Mouse (Mus musculus) left cerebral cortex, adult 11 months (tissue): ENCODE results near the gene Ckb.

Experiments
- DNase-seq: peaks from one replicate; pipeline ENCODE4 v3.0.0; 2022; ENCODE audit warnings: low spot score

Ckb gene

DNA sequence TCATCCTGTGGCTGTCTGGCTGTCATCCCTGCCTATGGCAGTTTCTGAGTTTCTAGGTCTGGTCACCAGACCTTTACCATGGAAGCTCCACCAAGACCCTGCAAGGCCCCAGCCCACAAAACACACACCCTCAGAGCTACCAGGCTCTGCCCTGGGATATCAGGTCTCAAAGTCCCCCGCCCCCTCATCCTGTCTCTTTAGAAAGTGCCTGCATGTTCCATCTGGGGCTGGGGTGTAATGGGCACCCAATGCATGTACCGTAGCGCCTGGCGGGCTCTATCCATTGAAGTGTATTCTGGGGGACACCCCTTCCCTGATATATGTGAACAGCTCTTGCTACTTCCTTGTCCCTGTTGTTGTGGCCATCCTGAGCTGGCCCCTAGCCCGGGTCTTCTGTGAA is 20.8 kb upstream of the Ckb start:
- no peak for DNase-seq

DNA sequence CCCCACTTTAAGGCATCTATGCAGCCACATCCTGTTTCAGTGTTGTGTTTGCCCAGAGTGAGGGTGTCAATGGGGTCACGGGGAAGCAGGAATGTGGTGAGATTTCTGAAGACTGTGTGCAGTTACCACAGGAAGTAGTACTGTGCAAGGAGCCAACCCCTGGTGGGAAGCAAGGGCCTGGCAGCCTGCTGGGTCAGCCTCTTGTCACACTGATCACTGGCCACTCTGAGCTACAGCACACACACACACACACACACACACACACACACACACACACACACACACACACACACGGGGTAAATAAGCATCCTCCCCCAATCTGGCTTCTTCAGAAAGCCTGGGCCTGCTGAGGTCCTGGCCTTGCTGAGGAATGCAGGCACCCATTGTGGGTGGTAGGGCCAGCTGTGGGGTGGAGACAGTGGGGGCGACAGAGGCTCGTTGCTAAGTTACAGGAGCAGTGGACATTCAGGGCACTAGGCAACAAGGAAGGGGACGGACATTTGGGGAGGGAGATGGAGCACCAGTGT is 19.3 kb upstream of the Ckb start:
- DNase-seq, result no peak

DNA sequence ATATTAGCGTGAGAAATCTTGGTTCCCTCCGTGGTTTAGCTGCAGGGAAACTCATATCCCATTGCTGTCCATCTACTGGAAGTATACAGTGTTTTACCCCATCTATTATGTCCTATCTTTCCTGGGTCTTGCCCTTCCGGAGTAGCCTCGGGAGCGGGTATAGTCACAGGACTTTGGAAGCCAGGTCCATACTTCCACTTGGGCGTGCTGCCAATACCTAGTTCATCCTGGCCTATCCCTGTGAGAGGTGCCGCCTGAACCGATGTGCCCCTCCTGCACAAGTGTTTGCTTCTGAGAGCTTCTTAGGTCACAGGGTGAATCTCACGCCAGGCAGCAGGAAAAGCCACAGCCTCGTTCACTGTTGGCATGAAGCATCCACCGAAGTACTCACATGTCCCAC is 17.3 kb upstream of the Ckb start:
- DNase-seq, result no peak

DNA sequence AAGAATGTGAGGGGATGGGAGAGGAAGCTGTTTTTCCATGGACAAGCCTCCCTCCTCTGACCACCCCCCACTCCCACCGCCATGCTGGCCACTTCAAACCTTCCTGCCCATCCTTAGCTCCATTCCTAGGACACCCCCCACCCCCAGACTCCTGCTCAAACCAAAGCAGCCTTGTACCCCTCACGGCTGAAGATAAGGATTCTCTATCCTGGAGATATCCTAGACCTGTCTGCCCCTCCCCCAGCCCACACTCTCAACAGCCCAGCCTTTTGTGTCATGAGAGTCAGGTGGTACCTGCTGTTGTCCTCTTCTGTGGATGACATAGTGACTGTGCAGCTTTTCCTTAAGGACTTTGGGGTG is 15.9 kb upstream of the Ckb start:
- DNase-seq, result no peak

DNA sequence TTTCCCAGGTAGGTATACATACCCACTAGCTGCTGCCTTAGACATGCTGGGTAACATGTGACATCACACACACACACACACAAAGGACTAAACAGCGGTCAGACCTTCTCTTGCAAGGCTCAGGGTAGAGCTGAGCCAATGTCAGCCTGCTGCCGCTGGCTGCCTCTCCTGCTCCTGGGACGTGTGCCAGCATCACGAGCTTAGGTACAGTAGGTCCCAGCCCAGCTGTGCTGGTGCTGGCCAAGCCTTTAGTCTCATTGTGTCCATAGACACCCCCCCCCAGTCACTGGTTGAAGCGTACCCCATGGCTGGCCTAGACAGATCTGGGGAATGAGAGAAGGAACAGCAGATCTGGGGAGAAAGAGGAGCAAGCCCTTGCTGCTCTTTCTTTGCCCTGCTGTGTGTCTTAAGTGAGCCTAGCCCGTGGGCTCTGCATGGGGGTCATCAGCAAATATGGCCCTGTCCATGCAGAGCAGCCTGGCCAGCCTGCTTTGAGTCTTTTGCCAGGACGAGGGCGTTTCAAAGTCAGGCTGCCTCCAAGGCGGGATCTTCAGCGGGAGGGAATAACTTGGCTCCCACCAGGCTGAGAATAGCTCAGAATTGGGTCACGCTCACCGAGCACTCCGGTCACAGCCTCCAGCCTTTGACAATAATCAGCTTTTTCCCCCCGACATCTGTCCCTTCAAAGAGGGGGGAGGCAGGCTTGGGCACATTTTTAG is 15.4 kb upstream of the Ckb start:
- no peak for DNase-seq

DNA sequence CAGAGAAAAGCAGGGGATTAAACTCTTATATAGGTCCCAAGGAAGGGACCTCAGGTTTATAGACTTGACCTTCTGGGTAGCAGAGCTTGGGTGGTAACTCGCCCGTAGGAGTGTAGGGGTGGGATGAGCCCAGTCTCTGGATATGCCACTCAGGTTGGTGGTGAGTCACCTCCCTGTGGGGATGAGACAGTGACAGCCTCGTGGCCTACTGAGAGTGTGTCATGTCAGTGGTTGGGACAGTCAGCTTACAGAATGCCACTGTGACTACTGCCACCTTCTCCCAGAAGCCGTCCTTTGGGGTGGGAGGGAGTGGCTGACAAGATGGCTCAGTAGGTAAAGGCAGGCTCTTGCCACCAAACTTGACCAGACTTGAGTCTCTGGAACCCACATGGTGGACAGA is 14.3 kb upstream of the Ckb start:
- no peak for DNase-seq

DNA sequence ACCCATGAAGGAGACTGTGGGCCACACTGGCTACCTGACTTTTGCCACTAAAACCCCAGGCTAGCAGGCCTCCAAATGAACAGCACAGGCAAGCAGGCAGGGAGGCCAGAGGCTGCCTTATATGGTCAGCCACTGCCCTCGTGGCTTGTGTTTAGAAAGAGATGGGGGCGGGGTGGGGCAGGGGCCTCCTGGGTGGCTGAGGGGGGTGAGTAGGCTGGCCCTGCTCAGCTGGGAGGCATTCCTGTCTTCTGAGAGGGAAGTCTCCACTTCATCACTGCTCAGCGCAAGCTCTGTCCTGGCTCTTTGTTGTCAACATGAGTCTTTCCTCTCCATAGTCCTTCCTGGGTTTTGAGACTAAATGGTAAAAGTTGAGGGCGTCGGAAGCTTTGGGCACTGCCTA is 10.7 kb upstream of the Ckb start:
- no peak for DNase-seq

DNA sequence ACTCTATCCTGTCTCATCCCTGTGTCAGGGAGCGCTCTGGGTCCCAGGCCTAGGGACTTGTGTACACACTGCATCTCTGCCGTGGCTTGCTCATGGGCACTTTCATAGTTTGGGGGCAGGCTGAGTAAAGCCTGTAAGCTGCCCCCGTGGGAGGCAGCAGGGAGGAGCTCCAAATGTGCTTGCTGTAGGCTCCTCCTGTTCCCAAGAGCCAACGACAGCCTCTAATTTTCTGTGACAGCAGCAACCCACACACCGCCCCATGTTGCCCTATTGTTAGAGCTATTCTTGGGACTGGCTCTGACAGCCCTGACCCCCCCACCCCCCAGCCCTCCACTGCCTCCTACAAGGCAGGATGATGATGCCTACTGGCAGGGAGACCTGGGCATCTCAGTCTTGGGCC is 9.9 kb upstream of the Ckb start:
- DNase-seq, result no peak

DNA sequence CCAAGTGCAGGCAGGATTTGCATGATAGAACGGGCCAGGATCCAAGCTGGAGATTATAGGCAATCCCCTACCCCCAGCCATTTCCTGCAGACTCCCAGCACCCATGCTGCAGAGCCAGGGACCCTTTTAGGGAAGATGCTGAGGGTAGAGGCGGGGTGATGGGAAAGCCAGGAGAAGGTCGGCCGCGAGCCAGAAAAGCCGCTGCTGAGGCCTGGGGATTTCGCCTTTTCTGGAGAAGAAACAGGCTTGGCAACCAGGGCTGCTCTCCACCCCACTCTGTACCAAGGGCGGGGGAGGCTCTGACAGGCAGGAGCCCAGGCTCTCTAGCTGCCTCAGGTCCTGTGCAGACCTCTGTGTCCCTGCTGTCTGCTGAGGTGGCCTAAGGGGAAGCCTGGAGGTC is 9.2 kb upstream of the Ckb start:
- no peak for DNase-seq

DNA sequence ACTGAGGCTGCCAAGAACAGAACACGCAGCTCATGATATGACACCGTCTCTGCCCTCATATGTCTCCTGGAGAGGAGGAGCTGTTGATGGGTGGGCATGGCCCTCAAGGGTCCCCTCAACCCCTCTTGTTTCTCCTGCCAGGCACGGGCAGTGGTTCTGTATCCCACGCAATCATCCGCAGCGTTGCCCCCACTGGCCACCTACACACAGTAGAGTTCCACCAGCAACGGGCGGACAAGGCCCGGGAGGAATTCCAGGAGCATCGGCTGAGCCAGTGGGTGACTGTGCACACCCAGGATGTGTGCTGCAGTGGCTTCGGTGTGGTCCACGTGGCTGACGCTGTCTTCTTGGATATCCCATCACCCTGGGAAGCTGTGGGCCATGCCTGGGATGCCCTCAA is 8.5 kb upstream of the Ckb start:
- DNase-seq, result no peak

DNA sequence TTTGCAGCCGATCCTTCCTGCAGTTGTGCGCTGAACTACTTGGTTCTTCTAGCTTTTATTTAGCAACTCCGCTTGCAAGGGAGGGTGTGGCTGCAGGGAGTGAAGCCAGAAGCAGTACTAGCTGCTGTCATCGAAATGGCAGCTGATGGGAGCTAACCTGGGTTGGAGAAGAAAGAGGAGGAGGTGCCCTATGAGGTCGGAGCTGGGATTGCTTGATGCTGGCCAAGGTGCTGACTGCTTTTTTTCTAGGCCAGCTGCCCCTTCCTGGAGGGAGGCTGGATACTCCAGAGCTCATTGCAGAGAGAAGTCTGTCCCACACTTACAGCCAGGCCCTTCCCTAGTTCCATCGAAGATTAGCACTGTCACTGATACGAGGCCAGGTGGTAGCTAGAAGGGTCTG is 6.9 kb upstream of the Ckb start:
- DNase-seq, result no peak

DNA sequence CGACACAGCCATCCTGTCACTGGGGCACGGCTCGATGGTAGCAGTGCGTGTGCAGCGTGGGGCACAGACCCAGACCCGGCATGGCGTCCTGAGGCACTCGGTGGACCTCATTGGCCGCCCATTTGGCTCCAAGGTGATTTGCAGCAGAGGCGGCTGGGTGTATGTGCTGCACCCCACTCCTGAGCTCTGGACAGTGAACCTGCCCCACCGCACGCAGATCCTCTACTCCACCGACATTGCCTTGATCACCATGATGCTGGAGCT is 6.5 kb upstream of the Ckb start:
- DNase-seq, result no peak

DNA sequence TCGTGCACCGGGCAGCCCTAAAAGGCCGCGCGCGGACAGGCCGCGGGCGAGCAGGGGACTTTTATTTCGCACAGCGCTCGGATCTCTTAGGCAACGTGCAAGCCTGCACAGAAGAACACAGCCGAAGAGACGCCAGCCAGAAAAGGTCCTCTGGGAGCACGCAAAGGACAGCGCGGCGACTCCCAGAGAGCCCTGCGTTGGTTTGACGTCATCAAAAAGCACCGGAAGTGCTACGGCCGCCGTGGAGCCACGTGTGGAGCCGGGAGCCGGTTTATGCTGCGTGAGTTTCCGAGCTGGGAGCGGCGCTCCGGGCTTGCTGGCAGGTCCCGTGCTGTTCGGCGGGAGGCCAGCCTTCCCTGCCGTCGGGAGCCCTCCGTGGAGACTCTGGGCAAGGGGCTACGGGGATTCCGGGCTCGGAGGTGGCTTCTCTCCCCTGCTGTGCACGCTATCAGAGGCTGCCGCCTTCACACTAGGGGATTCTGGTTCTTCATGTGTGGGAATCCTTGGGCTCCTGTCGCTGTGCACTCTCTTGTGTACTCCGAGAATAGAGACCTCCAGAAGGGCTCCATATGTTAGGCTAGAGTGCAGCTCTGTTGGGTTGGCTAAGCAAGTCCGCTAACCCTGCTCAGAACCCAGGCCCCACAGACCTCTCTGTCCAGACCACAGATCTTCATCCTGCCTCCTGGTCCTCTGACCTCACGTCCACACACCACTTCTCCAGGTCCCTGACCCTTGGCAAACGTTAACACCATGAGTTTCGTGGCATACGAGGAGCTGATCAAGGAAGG is 5.9 kb upstream of the Ckb start, which contains the start of gene Trmt61a:
Gene Trmt61a, plus strand, starts transcription at position 224 of the 788 bp plus-strand sequence.
- DNase-seq, result no peak

DNA sequence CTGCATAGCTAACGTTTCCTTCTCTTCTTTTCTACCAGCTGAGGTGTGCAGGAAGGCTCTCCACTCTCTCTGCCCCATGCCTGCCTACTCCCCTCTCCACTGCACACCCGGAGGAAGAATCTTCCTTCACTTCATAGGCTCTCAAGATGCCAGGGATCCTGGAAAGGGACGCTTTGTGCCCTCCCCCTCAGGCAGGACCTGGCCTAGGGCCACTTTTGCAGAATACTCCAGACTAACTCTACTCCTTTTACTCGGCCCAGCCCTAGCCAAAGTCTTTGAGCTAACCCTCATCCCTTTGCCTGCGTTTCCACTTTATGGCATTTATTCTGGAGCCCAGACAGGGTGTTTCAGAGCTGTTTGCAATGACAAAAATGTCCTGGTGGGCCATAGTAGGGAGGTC is 5.3 kb upstream of the Ckb start:
- DNase-seq, result no peak

DNA sequence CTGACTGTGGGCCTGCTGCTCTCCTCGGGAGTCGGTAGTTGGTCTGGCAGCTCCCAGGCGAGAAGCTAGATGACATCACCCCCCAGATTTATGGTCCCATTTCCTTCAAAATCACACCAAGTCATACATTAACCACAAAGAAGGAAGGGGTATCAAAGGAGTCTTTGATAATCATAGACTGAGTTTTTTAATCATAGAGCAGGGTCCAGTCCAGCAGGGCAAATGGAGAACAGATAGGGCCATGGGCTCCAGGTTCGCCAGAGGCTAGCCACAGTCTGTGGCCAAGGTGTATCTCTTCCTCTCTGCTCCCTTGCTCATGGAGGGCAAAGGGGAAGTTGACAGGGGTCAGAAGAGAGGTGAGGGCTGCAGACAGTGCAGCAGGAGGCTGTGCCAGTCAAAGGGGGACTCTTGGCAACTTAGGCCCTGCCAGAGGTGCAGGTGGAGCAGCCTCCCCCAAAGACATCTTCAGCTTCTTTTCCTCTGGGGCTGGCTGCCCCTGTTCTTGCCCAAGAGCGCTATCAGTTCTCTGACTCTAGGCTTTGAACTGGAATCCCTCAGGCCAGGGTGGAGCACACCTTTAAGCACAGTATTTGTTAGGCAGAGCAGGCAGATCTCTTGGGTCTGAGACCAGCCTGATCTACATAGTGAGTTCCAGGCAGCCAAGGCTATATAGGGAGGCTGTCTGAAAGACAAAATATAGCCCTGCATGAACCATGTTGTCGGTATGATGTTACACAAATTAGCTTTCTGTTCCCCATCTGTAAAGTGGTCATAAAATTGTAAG is 3.9 kb upstream of the Ckb start:
- no peak for DNase-seq

DNA sequence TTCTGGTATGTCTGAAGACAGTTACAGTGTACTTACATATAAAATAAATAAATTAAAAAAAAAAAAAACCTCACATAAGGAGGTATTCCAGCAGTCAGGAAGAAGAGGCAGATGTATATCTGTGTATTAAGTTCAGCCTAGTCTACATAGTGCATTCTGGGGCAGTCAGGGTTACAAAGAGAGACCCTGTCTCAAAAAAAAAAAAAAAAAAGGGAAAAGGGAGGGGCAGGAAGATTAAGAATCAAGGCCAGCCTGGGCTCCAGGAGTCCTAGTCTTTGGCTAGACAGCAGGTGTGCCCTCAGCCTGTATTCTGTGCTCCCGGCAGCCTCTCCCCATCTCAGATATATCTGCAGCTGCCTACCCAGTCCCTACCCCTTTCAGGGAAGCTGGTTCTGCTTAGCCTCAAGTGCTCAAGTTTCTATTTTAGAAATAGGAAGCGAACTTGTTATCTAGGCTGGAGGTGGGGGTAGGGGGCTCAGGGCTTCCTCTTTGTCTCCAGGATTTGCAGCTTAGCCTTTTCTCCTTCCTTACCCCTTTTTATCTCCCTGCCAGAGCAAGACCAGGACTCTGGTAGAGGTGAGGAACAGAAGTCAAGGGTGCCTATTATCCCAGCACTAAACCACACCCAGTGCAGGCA is 2.8 kb upstream of the Ckb start:
- no peak for DNase-seq

DNA sequence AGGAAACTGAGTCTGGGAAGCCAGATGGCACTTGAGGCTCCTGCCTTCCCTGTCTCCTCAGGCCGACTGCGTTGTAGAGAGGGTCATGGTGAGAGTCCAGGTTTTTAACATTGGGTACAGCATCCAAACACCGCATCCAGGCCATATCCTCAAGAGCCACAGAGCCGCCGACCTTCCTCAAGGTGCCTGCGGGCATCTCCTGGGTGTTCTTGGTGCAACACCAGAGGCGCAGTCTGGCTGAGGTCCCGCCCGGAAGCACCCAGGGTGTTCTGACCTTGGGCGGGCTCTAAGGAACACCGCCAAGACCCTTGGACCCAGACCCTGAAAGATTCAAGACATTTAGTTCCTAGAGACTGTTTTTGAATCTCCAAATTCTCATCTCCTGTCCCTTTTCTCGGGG is 443 bp upstream of the Ckb start:
- DNase-seq, result no peak

DNA sequence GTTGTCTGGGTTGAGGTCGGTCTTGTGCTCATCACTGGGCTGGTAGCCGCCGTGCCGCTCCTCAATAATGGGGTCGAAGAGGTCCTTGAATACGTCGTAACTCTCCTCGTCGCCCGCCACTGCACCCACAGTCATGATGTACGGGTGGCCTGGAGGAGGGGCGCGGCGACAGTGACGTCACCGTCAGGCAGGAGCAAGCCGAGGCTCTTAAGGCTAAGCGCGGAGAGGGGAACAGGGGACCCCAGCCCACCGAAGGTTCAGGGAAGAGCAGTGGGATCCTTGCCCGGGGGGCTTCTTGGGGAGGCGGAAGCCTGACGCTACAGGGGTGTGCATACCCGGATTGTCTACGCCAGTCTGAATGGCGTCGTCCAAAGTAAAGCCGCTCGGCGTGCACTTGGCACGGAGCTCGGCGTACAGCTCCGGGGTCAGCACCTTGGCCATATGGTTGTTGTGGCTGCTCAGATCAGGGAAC is 671 bp downstream of the Ckb start:
- no peak for DNase-seq

DNA sequence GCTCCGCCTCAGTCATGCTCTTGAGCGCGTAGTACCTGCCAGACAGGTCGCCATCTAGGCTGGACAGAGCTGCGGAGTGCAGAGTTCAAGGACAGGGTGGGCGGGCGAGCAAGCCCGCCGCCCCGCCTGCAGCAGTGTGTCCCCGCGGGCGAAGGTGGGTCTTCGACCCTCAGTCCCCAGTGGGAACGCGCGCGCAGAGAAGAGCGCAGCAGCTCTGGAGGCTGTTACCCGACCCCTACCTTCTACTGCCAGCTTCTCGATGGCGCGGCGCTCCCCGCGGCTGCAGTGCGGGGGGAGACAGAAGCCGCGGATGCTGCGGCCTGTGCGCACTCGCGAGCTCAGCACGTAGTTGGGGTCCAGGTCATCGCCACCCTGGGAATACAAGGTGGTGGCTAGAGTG is 1.2 kb downstream of the Ckb start:
- no peak for DNase-seq

DNA sequence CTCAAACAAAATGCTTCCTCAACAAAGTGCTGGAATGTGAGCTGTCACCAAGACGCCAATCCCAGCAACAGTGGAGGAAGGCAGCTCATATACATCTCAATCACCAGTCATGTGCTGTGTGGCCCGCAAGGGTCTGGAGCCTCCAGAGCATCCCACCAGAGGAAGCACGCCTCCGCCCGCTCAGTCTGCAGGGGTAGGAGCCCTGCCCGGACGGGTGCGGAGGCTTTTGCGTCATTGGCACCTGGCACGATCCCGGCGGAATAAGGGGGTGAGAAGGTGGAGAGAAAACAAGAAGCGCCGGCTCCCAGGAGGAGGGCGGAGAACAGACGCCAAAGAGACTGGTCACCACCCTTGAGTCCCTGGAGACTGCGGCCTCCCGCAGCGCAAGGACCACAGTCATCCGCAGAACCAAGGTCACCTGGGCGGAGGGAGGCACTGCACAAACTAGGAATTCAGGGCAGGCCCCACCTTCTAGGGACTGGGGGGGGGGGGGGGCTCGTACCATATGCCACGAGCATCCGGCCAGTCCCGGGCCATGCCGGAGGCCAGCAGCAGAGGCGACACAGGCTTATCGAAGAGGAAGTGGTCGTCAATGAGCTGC is 1.7 kb downstream of the Ckb start:
- no peak for DNase-seq

DNA sequence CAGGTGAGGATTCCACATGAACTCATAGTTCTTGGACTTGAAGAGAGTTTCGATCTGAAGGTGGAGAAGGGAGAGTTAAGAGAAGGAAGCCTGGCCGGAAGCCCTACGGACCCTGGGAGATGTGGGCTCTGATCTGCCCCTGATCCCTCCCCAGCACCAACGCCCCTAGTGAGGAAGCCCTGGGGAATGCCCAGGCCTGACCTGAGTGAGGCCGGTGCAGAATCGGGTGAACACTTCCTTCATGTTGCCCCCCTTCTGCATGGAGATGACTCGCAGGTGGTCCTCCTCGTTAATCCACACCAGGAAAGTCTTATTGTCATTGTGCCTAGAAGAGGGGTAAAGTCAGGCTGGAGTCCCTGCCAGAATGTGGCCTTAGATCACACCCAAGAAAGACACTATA is 2.2 kb downstream of the Ckb start:
- no peak for DNase-seq
